Mouse (Mus musculus) myocyte (in vitro differentiated cells): ENCODE data around the gene Arhgef7.

Experiments
- MAX ChIP-seq: IDR thresholded peaks from one replicate; pipeline ENCODE4 v1.6.1; 2011; ENCODE audit warnings: low read depth, mild to moderate bottlenecking, control low read depth
- POLR2A ChIP-seq: IDR thresholded peaks from one replicate; pipeline ENCODE4 v1.6.1; 2011; ENCODE audit warnings: low read depth, mild to moderate bottlenecking, control low read depth, moderate library complexity; ENCODE audit not compliant: insufficient read length
- TCF12 ChIP-seq: IDR thresholded peaks from one replicate; pipeline ENCODE4 v1.6.1; 2011; ENCODE audit warnings: mild to moderate bottlenecking, control low read depth; ENCODE audit not compliant: poor library complexity, insufficient read depth, severe bottlenecking

DNA sequence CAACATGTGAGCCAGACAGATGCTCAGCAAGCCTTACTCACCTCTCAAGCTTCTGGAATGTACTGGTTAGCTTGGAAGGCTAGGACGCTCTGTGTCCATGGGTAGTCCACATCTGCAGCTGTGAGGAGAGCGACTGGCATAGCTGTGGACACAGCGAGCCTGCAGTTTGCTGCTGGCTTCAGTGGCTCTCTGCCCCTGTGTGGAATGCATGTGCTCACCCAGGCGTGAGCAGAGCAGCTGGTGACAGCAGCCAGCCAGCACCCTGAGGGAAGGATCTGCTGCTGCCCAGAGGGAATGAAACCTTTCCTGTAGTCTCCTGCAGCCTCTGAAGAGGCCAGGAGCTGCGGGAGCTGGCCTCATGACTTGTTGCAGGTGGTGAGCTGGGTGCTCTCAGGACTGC is 93.0 kb downstream of the Arhgef7 start:
- no peak for TF ChIP-seq POLR2A
- no peak for TF ChIP-seq MAX
- no peak for TF ChIP-seq TCF12
